ENCODE assay signal across 8 mouse cellular contexts in genomic region chr2:166995796-166996532, GRCm38 (mm10). TPM values are rescaled to one million over a fixed set of nuclear protein-coding genes. Genes with fewer than 3 reads are reported as not detected.
DNase-seq lines count a peak whose midpoint lies in the region; ATAC-seq and TF ChIP-seq lines count a peak whose summit lies in the region.

Stau1 (minus strand) TSS chr2:166996299.

- ATAC-seq in G1E (ENCODE audit: extremely low read depth, insufficient number of reproducible peaks, low FRiP score, poor library complexity, severe bottlenecking) = peak; percentile 89
- peak; percentile 100 for ATAC-seq in forebrain, embryonic 16.5 days
- ATAC-seq in lung, embryonic 14.5 days (ENCODE audit: insufficient read depth) = peak; percentile 100

- TF ChIP-seq CTCF in G1E (IDR thresholded peaks at IDR 0.05; ENCODE audit: low read depth, low read length) = no peak
- 0 out of 2 replicates have a peak, but pooled peaks have one; percentile 6 for TF ChIP-seq CTCF in layer of hippocampus, adult 2 months (conservative IDR thresholded peaks at IDR 0.05)
- no peak for TF ChIP-seq CTCF in lung, embryonic 14.5 days (IDR thresholded peaks at IDR 0.05; ENCODE audit: low read depth)
- TF ChIP-seq CTCF in olfactory bulb, adult 2 months (IDR thresholded peaks at IDR 0.05; ENCODE audit: insufficient read depth, low read depth, low read length) = no peak
- TF ChIP-seq CTCF in thymus, adult 2 months (IDR thresholded peaks at IDR 0.05; ENCODE audit: borderline replicate concordance, control insufficient read depth, extremely low read depth, insufficient read depth, low read length, poor library complexity) = no peak

- DNase-seq in G1E (ENCODE audit: low spot score) = peak; percentile 85
- DNase-seq in cerebellum, adult 18-20 months = peak; percentile 96 to 97
- peak; percentile 92 for DNase-seq in heart, postnatal 36 days
- peak; percentile 94 to 97 for DNase-seq in layer of hippocampus, adult 2 months (ENCODE audit: low spot score in 2 of 2)
- peak; percentile 99 for DNase-seq in lung, embryonic 14.5 days
- DNase-seq in thymus, adult 2 months = peak; percentile 94

- no peaks in the 10 kb centered on the region for H3K9me3 ChIP-seq in G1E (replicated peaks)
- H3K9me3 ChIP-seq in forebrain, embryonic 16.5 days (ENCODE audit: control insufficient read depth, low read length) = no peaks in the 10 kb centered on the region
- H3K9me3 ChIP-seq in lung, embryonic 14.5 days (ENCODE audit: low read depth, low read length) = no peaks in the 10 kb centered on the region

- intact Hi-C loops in heart, postnatal 36 days (cut with DNase I) = no loop called here

- H3K27ac ChIP-seq in forebrain, embryonic 16.5 days (ENCODE audit: low read length) = peak within 1 kb of the TSS; percentile 98
- peak within 1 kb of the TSS; percentile 98 for H3K27ac ChIP-seq in layer of hippocampus, adult 2 months
- H3K27ac ChIP-seq in lung, embryonic 14.5 days (ENCODE audit: low read depth) = peak within 1 kb of the TSS; percentile 97
- H3K27ac ChIP-seq in olfactory bulb, adult 2 months (ENCODE audit: insufficient read depth, low read depth, low read length) = peak within 1 kb of the TSS; percentile 83
- peak within 1 kb of the TSS; percentile 76 for H3K27ac ChIP-seq in thymus, adult 2 months (ENCODE audit: control insufficient read depth, insufficient read depth, low read length)

- H3K36me3 ChIP-seq in G1E (replicated peaks) = peaks cover 2% of the 10 kb centered on the region
- H3K36me3 ChIP-seq in forebrain, embryonic 16.5 days (ENCODE audit: control insufficient read depth, insufficient read depth) = no peaks in the 10 kb centered on the region
- no peaks in the 10 kb centered on the region for H3K36me3 ChIP-seq in lung, embryonic 14.5 days (ENCODE audit: insufficient read depth)
- no peaks in the 10 kb centered on the region for H3K36me3 ChIP-seq in thymus, adult 2 months (ENCODE audit: control insufficient read depth, insufficient read depth, low read length)

- peaks cover 8% of the 10 kb centered on the region for H3K27me3 ChIP-seq in G1E (ENCODE audit: insufficient read depth, low read length)
- no peaks in the 10 kb centered on the region for H3K27me3 ChIP-seq in forebrain, embryonic 16.5 days (replicated peaks; ENCODE audit: control insufficient read depth, insufficient read depth, low read length)
- no peaks in the 10 kb centered on the region for H3K27me3 ChIP-seq in lung, embryonic 14.5 days (ENCODE audit: insufficient read depth, low read length)
- no peaks in the 10 kb centered on the region for H3K27me3 ChIP-seq in thymus, adult 2 months (ENCODE audit: control insufficient read depth, insufficient read depth, low read length)

- peak within 1 kb of the TSS; percentile 86 for H3K4me2 ChIP-seq in forebrain, embryonic 16.5 days (ENCODE audit: low read length)
- peak within 1 kb of the TSS; percentile 95 for H3K4me2 ChIP-seq in lung, embryonic 14.5 days

- H3K9ac ChIP-seq in forebrain, embryonic 16.5 days (replicated peaks; ENCODE audit: low read depth, low read length) = peak within 1 kb of the TSS; percentile 93
- peak within 1 kb of the TSS; percentile 97 for H3K9ac ChIP-seq in lung, embryonic 14.5 days

- peaks cover 55% of the 10 kb centered on the region for H3K4me1 ChIP-seq in G1E (ENCODE audit: insufficient read depth, low read depth, low read length)
- H3K4me1 ChIP-seq in forebrain, embryonic 16.5 days (replicated peaks; ENCODE audit: control insufficient read depth, insufficient read depth, low read length) = peaks cover 29% of the 10 kb centered on the region
- peaks cover 4% of the 10 kb centered on the region; the same call in 1 of the 2 replicates for H3K4me1 ChIP-seq in lung, embryonic 14.5 days (ENCODE audit: insufficient read depth)
- H3K4me1 ChIP-seq in olfactory bulb, adult 2 months (ENCODE audit: control insufficient read depth, insufficient read depth, low read length) = no peaks in the 10 kb centered on the region
- H3K4me1 ChIP-seq in thymus, adult 2 months (replicated peaks; ENCODE audit: control insufficient read depth, insufficient read depth, low read length) = peaks cover 13% of the 10 kb centered on the region

- peak; percentile 65; the same call in 1 of the 2 replicates for TF ChIP-seq POLR2A in olfactory bulb, adult 2 months (IDR thresholded peaks at IDR 0.05; ENCODE audit: insufficient read depth, low read depth, low read length)
- TF ChIP-seq POLR2A in thymus, adult 2 months (IDR thresholded peaks at IDR 0.05; ENCODE audit: control insufficient read depth, extremely low read depth, insufficient read depth, low read length, poor library complexity) = peak; percentile 73

- WGBS in forebrain, embryonic 16.5 days = under 1% methylated on average over 87 of the region's 88 CpGs
- under 1% methylated on average over 77 of the region's 88 CpGs for WGBS in lung, embryonic 14.5 days
- under 1% methylated on average over 83 of the region's 88 CpGs for WGBS in olfactory bulb, adult 2 months
- under 1% methylated on average over 88 of the region's 88 CpGs for WGBS in thymus, adult 2 months

- peak within 1 kb of the TSS; percentile 92 for H3K4me3 ChIP-seq in G1E (ENCODE audit: low read depth, low read length)
- peak within 1 kb of the TSS; percentile 87 for H3K4me3 ChIP-seq in forebrain, embryonic 16.5 days (replicated peaks; ENCODE audit: low read length)
- H3K4me3 ChIP-seq in layer of hippocampus, adult 2 months = peak within 1 kb of the TSS; percentile 82
- H3K4me3 ChIP-seq in lung, embryonic 14.5 days (ENCODE audit: low read depth, low read length) = peak within 1 kb of the TSS; percentile 91
- H3K4me3 ChIP-seq in olfactory bulb, adult 2 months (ENCODE audit: insufficient read depth, low read depth, low read length) = peak within 1 kb of the TSS; percentile 74
- peak within 1 kb of the TSS; percentile 82 for H3K4me3 ChIP-seq in thymus, adult 2 months (ENCODE audit: control insufficient read depth, insufficient read depth, low read length)

RNA-seq across cellular contexts. Expression of gene Stau1, which starts in this region (rescaled TPM):
- total RNA-seq in G1E (2014; fragmentation: Nextera tagmentation) (30.9 and 34.9 TPM in 2 replicates), G1E (2017) (16.9 and 23.4 TPM in 2 replicates)
- polyA plus RNA-seq in G1E (2012) = 28.4 and 31.8 TPM in 2 replicates
- 131 and 145 TPM in 2 replicates for polyA plus RNA-seq in forebrain, embryonic 16.5 days (2015; fragmentation: Nextera tagmentation; extraction: Ambion mirVana)
- total RNA-seq in heart, postnatal 36 days (2021) = 10 to 100 TPM; 44.5 to 45.1 TPM
- 10 to 100 TPM; 64.3 to 66.4 TPM for total RNA-seq in layer of hippocampus, adult 2 months (2021)
- polyA plus RNA-seq in lung, embryonic 14.5 days (2014; fragmentation: Nextera tagmentation; extraction: Ambion mirVana) = 82.3 and 84.8 TPM in 2 replicates
- polyA plus RNA-seq in olfactory bulb, adult 2 months (2012; ENCODE audit: insufficient read depth, insufficient read length, low replicate concordance, missing spikeins) = not detected in 2 replicates
- polyA plus RNA-seq in thymus, adult 2 months (2012; rRNA removed) = 31.8 and 33.0 TPM in 2 replicates

Comparison
In these comparisons a context has a peak if more than half of its experiments do, and no peak if none do; other contexts are left out.
1. Peak in every context shown above with its lines: DNase-seq, ATAC-seq, H3K4me3 ChIP-seq and H3K27ac ChIP-seq.